Mouse (Mus musculus) forebrain, embryonic 10.5 days (tissue): Measurements from ENCODE around the gene Fn1. TPM values are rescaled to one million over a fixed set of nuclear protein-coding genes. Genes with fewer than 3 reads are reported as not detected.

ENCODE experiments used
- DNase-seq: peaks from one replicate; pipeline ENCODE4 v3.0.0-alpha.2; 2017; ENCODE audit warnings: low spot score; ENCODE audit errors: extremely low spot score
- H3K27ac ChIP-seq: fragments of 300-500 bp; sonication (generic); 2 replicates; pipeline ENCODE4 v1.5.1; 2016; ENCODE audit warnings: mild to moderate bottlenecking
- H3K27me3 ChIP-seq: fragments of 300-500 bp; sonication (generic); 2 replicates; pipeline ENCODE4 v1.6.1; 2016; ENCODE audit warnings: mild to moderate bottlenecking; ENCODE audit not compliant: poor library complexity, severe bottlenecking
- H3K36me3 ChIP-seq: fragments of 300-500 bp; sonication (generic); replicated peaks from 2 replicates; pipeline ENCODE4 v1.6.1; 2016; ENCODE audit warnings: mild to moderate bottlenecking, moderate library complexity
- H3K4me1 ChIP-seq: fragments of 300-500 bp; sonication (generic); 2 replicates; pipeline ENCODE4 v1.6.1; 2016
- H3K4me3 ChIP-seq: fragments of 300-500 bp; sonication (generic); 2 replicates; pipeline ENCODE4 v1.5.1; 2016; ENCODE audit warnings: mild to moderate bottlenecking, moderate library complexity
- H3K9me3 ChIP-seq: fragments of 300-500 bp; sonication (generic); 2 replicates; pipeline ENCODE4 v1.6.1; 2016; ENCODE audit warnings: mild to moderate bottlenecking, moderate library complexity
- WGBS: fragments of 180-500 bp; shearing (Covaris S2); methylation state at CpG from one replicate; pipeline ENCODE4 v1.1.7; 2016; 5-methylcytosine and 5-hydroxymethylcytosine counted together
- polyA plus RNA-seq: library from polyadenylated mRNA; unstranded; fragments of >200 nt; fragmentation: Nextera tagmentation; extraction: Ambion mirVana; gene quantifications from 2 replicates; pipeline ENCODE4 v1.2.1, GENCODE M21; 2016

Fn1 gene
- polyA plus RNA-seq, 1 experiment from 2014 or later, result 94.7 TPM

- Histone ChIP-seq H3K36me3 (peaks cover 71% of the 10 kb centered on the region), H3K4me3 (no peak overlapping the region), H3K4me1 (no peaks in the 10 kb centered on the region), H3K9me3 (no peaks in the 10 kb centered on the region), H3K27me3 (no peaks in the 10 kb centered on the region), H3K27ac (no peak overlapping the region)
- DNase-seq, result no peak
- 92% methylated on average over 12 of the region's 12 CpGs for WGBS
Observed at GRCm38 (mm10) chr1:71580408-71580807, 72.6 kb downstream of the Fn1 start.

DNA sequence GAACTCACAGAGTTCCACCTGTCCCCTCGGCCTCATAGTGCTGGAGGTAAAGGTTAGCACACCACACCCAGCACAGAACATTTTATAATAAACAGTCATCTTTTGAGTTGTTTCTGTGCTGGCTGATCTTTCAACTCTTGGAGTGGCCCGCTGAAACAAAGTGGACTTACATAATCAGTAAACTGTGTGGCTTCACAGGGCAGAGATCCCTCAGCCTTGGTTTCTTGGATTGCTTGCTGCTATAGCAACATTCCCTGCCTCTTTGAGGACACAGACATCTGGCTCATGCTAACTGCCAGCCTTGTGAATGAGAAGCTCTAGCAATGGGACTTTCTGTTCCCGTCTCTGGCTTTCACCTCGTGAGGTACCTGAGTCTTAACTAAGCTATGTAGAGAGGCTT lies 73.5 kb downstream of the Fn1 start:
- 91% methylated on average over 4 of the region's 4 CpGs for WGBS

GRCm38 (mm10) chr1:71576837-71577236 lies 76.2 kb downstream of the Fn1 start:
- 90% methylated on average over 6 of the region's 6 CpGs for WGBS
- peaks cover 88% of the 10 kb centered on the region for H3K36me3 ChIP-seq

More for the DNA sequence above, 73.5 kb downstream of the Fn1 start:
- Histone ChIP-seq H3K27ac (no peak overlapping the region), H3K27me3 (no peaks in the 10 kb centered on the region), H3K4me3 (no peak overlapping the region), H3K4me1 (no peaks in the 10 kb centered on the region), H3K9me3 (no peaks in the 10 kb centered on the region), H3K36me3 (peaks cover 71% of the 10 kb centered on the region)
- DNase-seq, result no peak

DNA sequence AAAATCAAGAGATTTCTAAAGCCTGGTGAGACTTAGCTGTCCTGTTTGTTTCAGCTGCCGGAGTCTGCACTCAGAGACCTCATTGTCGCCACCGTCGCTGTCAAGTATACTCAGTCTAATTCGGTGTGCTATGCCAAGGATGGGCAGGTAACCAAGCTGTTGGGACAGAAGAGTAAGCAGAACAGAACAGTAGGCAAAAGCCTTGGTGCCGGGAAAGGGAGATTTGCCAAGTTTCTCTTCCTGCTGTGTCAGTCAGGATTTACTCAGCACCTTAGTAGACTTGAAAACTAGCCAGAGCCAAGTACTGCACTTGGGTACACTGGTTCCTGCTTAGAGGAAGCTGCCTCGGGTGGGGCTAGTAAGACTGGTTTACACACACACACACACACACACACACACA lies 77.0 kb downstream of the Fn1 start:
- H3K36me3 ChIP-seq, result peaks cover 96% of the 10 kb centered on the region
- no peak for DNase-seq
- H3K9me3 ChIP-seq, result no peaks in the 10 kb centered on the region
- H3K4me3 ChIP-seq, result no peak overlapping the region
- 91% methylated on average over 7 of the region's 7 CpGs for WGBS
- H3K4me1 ChIP-seq, result no peaks in the 10 kb centered on the region
- H3K27me3 ChIP-seq, result no peaks in the 10 kb centered on the region
- H3K27ac ChIP-seq, result no peak overlapping the region

More at GRCm38 (mm10) chr1:71576837-71577236, 76.2 kb downstream of the Fn1 start:
- H3K27me3 ChIP-seq, result no peaks in the 10 kb centered on the region
- no peak overlapping the region for H3K27ac ChIP-seq
- no peaks in the 10 kb centered on the region for H3K4me1 ChIP-seq
- no peak for DNase-seq
- no peak overlapping the region for H3K4me3 ChIP-seq
- H3K9me3 ChIP-seq, result no peaks in the 10 kb centered on the region

- H3K4me3 ChIP-seq, result no peak overlapping the region
- H3K4me1 ChIP-seq, result no peaks in the 10 kb centered on the region
- H3K9me3 ChIP-seq, result no peaks in the 10 kb centered on the region
- no peak for DNase-seq
- H3K27ac ChIP-seq, result no peak overlapping the region
- H3K36me3 ChIP-seq, result peaks cover 96% of the 10 kb centered on the region
- H3K27me3 ChIP-seq, result no peaks in the 10 kb centered on the region
- 89% methylated on average over 4 of the region's 4 CpGs for WGBS
Observed at GRCm38 (mm10) chr1:71570116-71570515, 82.9 kb downstream of the Fn1 start.

DNA sequence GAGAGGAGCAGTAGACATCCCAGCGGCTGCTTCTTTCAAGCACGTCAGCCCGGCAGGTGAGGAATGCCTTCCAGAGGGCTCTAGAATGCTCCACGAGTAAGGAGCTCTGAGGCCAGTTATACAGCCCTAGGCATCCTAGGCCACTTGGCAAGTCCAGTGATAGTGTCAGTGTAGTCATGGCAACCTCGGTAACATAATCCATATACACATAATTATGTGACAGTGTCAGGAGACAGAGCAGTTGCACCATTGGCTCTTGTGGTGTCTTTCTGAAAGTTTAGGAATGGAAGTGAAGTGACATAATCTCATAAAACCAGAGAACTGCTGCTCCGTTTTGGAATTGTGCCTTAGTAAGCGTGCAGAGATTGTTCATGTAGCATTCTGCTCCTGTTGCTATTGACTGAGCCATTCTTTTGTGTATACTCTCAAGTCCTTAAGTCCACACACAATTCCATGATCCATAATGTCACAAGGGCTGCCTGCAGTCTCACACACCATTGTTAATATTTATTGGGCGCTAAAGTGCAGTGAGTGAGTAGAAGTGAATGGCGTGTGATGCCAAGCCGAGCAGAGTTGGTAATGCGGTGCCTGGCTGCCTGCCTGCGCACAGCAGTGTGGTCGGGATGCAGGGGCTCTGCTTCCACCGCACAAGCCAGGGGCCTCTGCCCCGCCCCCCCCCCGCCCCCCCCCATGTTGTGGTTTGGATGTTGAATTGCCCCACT lies 85.0 kb downstream of the Fn1 start:
- no peaks in the 10 kb centered on the region for H3K27me3 ChIP-seq
- 86% methylated on average over 16 of the region's 16 CpGs for WGBS
- H3K27ac ChIP-seq, result no peak overlapping the region
- no peaks in the 10 kb centered on the region for H3K9me3 ChIP-seq
- no peaks in the 10 kb centered on the region for H3K4me1 ChIP-seq
- peaks cover 97% of the 10 kb centered on the region for H3K36me3 ChIP-seq
- no peak overlapping the region for H3K4me3 ChIP-seq
- DNase-seq, result no peak

- H3K36me3 ChIP-seq, result peaks cover 97% of the 10 kb centered on the region
- no peak overlapping the region for H3K27ac ChIP-seq
- H3K27me3 ChIP-seq, result no peaks in the 10 kb centered on the region
- no peaks in the 10 kb centered on the region for H3K4me1 ChIP-seq
- 94% methylated on average over 7 of the region's 7 CpGs for WGBS
- no peak overlapping the region for H3K4me3 ChIP-seq
- H3K9me3 ChIP-seq, result peaks cover 8% of the 10 kb centered on the region
- no peak for DNase-seq
Observed at GRCm38 (mm10) chr1:71564291-71564690, 88.7 kb downstream of the Fn1 start.

DNA sequence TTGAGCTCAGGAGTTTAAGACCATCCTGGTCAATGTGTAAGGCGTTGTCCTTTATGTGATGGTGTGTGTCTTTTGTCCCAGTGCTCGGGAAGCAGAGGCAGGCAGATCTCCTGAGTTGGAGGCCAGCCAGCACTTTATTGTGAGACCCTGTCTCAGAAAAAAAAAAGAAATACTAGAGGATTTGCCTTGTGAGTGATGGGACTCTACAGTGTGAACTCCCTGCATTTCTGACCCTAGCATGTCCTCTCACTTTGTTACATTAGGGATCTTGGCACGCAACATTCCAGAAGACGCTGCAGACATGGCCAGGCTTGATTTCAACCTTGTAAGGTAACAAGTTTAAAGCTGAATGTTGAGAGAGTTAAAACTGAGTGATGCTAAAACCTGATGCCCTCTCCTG lies 92.4 kb downstream of the Fn1 start:
- H3K9me3 ChIP-seq, result peaks cover 8% of the 10 kb centered on the region
- peaks cover 17% of the 10 kb centered on the region for H3K4me1 ChIP-seq
- H3K4me3 ChIP-seq, result no peak overlapping the region
- 94% methylated on average over 4 of the region's 4 CpGs for WGBS
- DNase-seq, result no peak
- peaks cover 73% of the 10 kb centered on the region for H3K36me3 ChIP-seq
- H3K27ac ChIP-seq, result no peak overlapping the region
- no peaks in the 10 kb centered on the region for H3K27me3 ChIP-seq

GRCm38 (mm10) chr1:71556688-71557612 lies 96.0 kb downstream of the Fn1 start, which contains the start of gene Atic:
Gene Atic, plus strand, starts transcription at chr1:71557150.
- WGBS, result under 1% methylated on average over 55 of the region's 55 CpGs
- Histone ChIP-seq H3K36me3 (peaks cover 38% of the 10 kb centered on the region), H3K27me3 (no peaks in the 10 kb centered on the region), H3K4me1 (peaks cover 17% of the 10 kb centered on the region), H3K4me3 (peak within 1 kb of the TSS; percentile 80), H3K27ac (peak within 1 kb of the TSS; percentile 92), H3K9me3 (peaks cover 8% of the 10 kb centered on the region)
- peak; percentile 92 for DNase-seq

DNA sequence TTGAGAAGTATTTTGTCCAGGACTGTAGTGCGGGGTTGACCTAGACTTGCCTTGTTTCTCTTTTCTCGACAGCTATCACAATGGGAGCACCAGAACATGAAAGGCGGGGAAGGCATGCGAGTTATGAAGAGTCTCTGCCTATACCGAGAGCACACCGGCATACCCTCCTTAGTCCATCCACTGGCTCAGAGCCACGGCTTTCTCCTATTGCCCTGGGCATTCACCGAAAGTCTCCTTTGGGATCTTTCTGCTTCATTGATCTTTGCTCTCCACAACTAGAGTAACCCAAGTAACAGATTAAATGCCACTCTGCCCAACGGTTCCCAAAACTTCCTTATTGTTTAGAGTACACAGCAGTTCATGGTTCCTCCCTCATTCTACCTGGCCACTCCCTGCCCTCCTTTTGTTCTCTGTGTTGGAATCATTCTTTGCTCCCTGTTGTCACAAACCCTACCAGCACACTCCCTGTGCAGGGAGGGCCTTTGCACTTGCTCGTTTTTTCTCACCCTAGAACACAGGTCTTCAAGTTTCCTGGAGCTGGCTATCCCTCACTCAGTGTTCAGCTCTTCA lies 102.3 kb downstream of the Fn1 start:
- WGBS, result 87% methylated on average over 10 of the region's 10 CpGs
- no peaks in the 10 kb centered on the region for H3K9me3 ChIP-seq
- no peaks in the 10 kb centered on the region for H3K27me3 ChIP-seq
- no peaks in the 10 kb centered on the region for H3K36me3 ChIP-seq
- H3K4me1 ChIP-seq, result no peaks in the 10 kb centered on the region
- no peak overlapping the region for H3K4me3 ChIP-seq
- H3K27ac ChIP-seq, result no peak overlapping the region
- DNase-seq, result no peak

GRCm38 (mm10) chr1:71540437-71540836 lies 112.6 kb downstream of the Fn1 start:
- no peaks in the 10 kb centered on the region for H3K27me3 ChIP-seq
- 90% methylated on average over 3 of the region's 3 CpGs for WGBS

GRCm38 (mm10) chr1:71539641-71540040 lies 113.4 kb downstream of the Fn1 start:
- H3K27ac ChIP-seq, result no peak overlapping the region
- 86% methylated on average over 4 of the region's 4 CpGs for WGBS
- DNase-seq, result no peak

More at GRCm38 (mm10) chr1:71540437-71540836, 112.6 kb downstream of the Fn1 start:
- no peak overlapping the region for H3K4me3 ChIP-seq
- H3K27ac ChIP-seq, result no peak overlapping the region
- H3K36me3 ChIP-seq, result no peaks in the 10 kb centered on the region
- no peak for DNase-seq
- no peaks in the 10 kb centered on the region for H3K4me1 ChIP-seq
- no peaks in the 10 kb centered on the region for H3K9me3 ChIP-seq

More at GRCm38 (mm10) chr1:71539641-71540040, 113.4 kb downstream of the Fn1 start:
- H3K9me3 ChIP-seq, result no peaks in the 10 kb centered on the region
- H3K27me3 ChIP-seq, result no peaks in the 10 kb centered on the region
- H3K4me1 ChIP-seq, result no peaks in the 10 kb centered on the region
- H3K4me3 ChIP-seq, result no peak overlapping the region
- H3K36me3 ChIP-seq, result no peaks in the 10 kb centered on the region
